Mouse (Mus musculus): ENCODE measurements at regions not wholly inside any gene's neighbourhood (a gene's known extent, or its start where the extent isn't known, plus 50 kb on each side); places are given as distances from the start of the nearest gene placed in this dataset.

DNA sequence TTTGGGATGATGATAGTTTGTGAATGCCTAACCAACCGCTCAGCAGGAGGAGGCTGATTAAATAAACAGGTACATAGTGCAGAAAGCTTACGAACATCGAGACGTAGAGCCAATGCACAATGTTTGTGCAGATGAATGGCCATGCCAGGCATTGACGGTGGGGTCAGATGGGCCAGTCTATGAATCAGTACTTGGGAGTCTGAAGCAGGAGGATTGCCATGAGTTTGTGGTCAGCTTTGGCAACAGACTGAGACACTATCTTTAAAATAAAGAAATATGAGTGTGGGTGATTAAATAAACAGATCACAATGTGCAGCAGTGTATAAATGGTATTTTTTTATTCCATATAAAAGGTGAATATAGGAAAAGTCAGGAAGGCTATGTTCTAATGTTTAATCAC, 90.4 kb upstream of the Zfp366 start:
- Histone ChIP-seq H3K4me1 (replicated peaks) (peaks cover 26% of the 10 kb centered on the region), H3K9ac (no peak overlapping the region), H3K27me3 (no peaks in the 10 kb centered on the region), H3K36me3 (no peaks in the 10 kb centered on the region), H3K4me2 (no peak overlapping the region), H3K4me3 (no peak overlapping the region), H3K9me3 (no peaks in the 10 kb centered on the region), H3K27ac (peak overlapping the region; percentile 77; the same call in 1 of the 2 replicates)
- 72% methylated on average over 5 of the region's 5 CpGs for WGBS
- no peak for ATAC-seq (ENCODE audit: low FRiP score)

DNA sequence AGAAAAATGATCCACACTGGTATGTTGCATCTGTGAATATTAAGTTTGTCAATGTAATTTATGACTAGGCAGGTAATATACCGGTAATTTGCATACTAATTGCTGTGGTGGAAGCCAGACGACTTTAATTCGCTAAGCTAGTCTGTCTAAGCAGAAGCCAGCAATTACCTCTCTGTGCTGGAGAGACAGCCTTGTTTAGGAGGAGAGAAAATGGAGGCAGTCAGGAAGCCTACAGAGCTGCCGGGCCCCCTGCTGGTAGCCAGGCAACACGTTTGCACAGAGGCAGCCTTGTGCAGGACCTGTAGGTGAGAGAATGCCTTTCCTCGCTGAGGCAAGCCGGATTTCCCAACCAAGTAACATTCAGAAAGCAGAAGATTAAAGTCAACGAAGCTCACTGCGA, 91.4 kb upstream of the Zfp366 start:
- H3K9me3 ChIP-seq, result no peaks in the 10 kb centered on the region
- no peak overlapping the region for H3K4me3 ChIP-seq
- H3K27me3 ChIP-seq, result no peaks in the 10 kb centered on the region
- peaks cover 23% of the 10 kb centered on the region for H3K4me1 ChIP-seq (replicated peaks)
- H3K27ac ChIP-seq, result peak overlapping the region; percentile 77
- no peaks in the 10 kb centered on the region for H3K36me3 ChIP-seq
- H3K9ac ChIP-seq, result no peak overlapping the region
- 11% methylated on average over 9 of the region's 9 CpGs for WGBS
- peak overlapping the region; percentile 8; the same call in 1 of the 2 replicates for H3K4me2 ChIP-seq
- ATAC-seq (ENCODE audit: low FRiP score), result peak; percentile 96

DNA sequence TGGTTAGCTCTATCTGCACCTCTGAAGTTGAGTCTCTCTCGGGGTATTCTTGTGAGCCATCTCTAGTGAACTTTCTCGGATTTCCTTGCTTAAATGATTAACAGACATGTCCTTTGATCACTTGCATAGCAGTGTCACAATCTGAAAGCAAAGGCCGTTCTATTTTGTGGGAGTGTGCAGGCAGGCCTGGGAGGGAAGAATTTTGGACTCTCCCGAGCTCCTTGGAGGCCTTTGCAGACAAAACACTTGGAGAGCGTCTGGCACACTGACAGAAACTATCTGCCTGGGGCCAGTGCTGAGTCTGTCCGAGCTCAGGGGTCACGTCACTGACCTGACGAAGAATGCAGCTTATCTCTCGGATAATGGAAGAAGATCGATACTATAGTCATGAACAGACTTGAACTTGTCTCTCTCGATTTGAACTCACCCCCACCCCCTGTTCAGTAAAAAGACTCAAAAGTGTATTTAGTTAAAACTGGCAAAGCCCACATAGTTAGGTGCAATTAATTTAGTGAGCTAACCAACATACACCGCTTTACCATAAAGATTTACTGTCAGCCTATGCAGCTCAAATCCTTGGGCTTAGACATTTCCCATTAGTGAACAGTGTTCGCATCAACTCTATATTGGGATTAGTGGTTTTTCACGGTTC, 92.2 kb upstream of the Zfp366 start:
- WGBS, result 33% methylated on average over 14 of the region's 14 CpGs
- Histone ChIP-seq H3K27ac (0 out of 2 replicates have a peak overlapping the region, but pooled peaks have one; percentile 19), H3K36me3 (no peaks in the 10 kb centered on the region), H3K4me2 (no peak overlapping the region), H3K9ac (no peak overlapping the region), H3K4me1 (replicated peaks) (peaks cover 23% of the 10 kb centered on the region), H3K27me3 (no peaks in the 10 kb centered on the region), H3K4me3 (no peak overlapping the region), H3K9me3 (no peaks in the 10 kb centered on the region)
- ATAC-seq (ENCODE audit: low FRiP score), result no peak

DNA sequence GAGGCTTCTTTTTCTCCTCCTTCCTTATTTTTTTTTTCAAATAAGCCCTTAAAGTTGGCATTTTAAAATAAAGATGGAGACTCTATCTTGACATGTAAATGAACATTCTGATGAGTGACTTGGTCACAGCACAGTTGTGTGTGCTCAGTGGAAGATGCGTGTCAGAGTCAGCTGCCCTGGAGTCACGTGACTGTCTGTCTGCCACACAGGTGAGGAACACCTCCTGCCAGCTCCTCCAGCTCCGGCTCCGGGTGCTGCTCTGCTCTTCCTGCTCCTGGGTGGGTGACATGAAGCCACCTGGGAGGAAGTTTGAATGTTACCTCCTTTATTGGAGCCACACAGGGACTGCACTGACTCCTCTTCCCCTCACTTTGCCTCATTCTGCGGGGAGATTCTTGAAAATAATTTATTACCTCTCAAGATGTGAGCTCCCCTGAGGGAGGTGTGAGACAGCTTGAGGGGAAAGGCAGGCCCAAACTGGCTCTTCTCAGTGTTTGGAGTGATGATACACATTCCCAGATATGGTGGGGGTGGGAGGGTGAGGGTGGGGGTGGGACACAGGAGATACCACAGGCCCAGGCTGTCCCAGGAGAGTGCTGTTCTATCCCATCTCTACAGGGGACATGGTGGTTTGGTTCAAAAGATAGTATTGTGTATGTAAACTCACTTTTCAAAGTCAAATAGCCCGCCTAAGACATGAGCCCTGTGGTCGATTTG, 92.9 kb upstream of the Zfp366 start:
- H3K4me2 ChIP-seq, result no peak overlapping the region
- H3K27me3 ChIP-seq, result no peaks in the 10 kb centered on the region
- peaks cover 23% of the 10 kb centered on the region for H3K4me1 ChIP-seq (replicated peaks)
- H3K4me3 ChIP-seq, result no peak overlapping the region
- H3K36me3 ChIP-seq, result no peaks in the 10 kb centered on the region
- no peak overlapping the region for H3K9ac ChIP-seq
- ATAC-seq (ENCODE audit: low FRiP score), result no peak
- H3K27ac ChIP-seq, result 0 out of 2 replicates have a peak overlapping the region, but pooled peaks have one; percentile 19
- WGBS, result 67% methylated on average over 7 of the region's 7 CpGs
- no peaks in the 10 kb centered on the region for H3K9me3 ChIP-seq

DNA sequence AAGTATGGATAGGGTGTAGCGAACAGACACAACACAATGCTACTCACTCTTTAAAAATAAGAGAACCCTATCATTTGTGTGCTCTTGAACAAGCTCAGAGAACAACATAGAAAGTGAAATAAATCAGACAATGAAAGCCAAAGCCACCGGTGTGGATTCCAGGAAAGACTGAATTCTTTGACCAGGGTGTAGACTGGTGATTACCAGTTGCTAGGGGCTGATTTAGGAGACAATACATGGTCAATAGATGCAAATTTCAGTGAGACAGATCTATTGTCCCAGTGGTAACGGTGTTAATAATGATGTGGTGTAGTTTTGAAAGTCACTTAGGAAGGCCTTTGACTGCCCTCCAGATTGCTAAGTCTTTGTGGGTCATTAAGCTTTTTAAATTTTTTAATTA, 94.3 kb upstream of the Zfp366 start:
- H3K27ac ChIP-seq, result no peak overlapping the region
- WGBS, result 42% methylated on average over 3 of the region's 3 CpGs
- H3K36me3 ChIP-seq, result no peaks in the 10 kb centered on the region
- no peak overlapping the region for H3K4me2 ChIP-seq
- H3K27me3 ChIP-seq, result no peaks in the 10 kb centered on the region
- no peak overlapping the region for H3K4me3 ChIP-seq
- ATAC-seq (ENCODE audit: low FRiP score), result no peak
- H3K4me1 ChIP-seq (replicated peaks), result peaks cover 23% of the 10 kb centered on the region
- H3K9ac ChIP-seq, result no peak overlapping the region
- no peaks in the 10 kb centered on the region for H3K9me3 ChIP-seq

GRCm38 (mm10) chr13:99088285-99088684, 96.3 kb upstream of the Zfp366 start:
- Histone ChIP-seq H3K4me1 (replicated peaks) (peaks cover 14% of the 10 kb centered on the region), H3K36me3 (no peaks in the 10 kb centered on the region), H3K9me3 (no peaks in the 10 kb centered on the region), H3K4me3 (no peak overlapping the region), H3K27ac (no peak overlapping the region), H3K9ac (no peak overlapping the region), H3K27me3 (no peaks in the 10 kb centered on the region), H3K4me2 (no peak overlapping the region)
- ATAC-seq (ENCODE audit: low FRiP score), result no peak
- 88% methylated on average over 4 of the region's 4 CpGs for WGBS

DNA sequence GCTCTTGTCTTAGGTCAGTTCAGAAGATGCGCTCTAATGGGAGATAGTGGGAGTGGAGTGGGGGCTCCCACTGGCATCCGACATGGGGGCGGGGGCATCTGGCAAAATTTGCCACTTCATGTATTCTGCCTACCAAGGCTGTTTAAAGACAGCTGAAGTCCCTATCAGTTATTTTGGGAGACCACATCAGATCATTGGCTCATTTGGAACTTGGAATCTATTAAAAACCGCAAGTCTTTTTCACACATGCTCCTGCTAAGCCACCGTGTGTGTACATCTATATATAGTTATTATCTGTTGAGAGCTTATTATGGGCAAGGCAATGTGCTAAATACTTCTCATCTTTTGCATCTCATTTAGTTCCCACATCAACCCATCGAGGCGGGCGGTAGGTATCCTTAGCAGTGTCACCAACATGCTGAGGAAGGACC, 95.0 kb upstream of the 1700024P04Rik start:
- Histone ChIP-seq H3K4me2 (no peak overlapping the region), H3K27ac (no peak overlapping the region), H3K4me1 (replicated peaks) (0 out of 2 replicates have a peak, but pooled peaks cover 4% of the 10 kb centered on the region), H3K9ac (no peak overlapping the region), H3K4me3 (no peak overlapping the region), H3K36me3 (no peaks in the 10 kb centered on the region), H3K9me3 (no peaks in the 10 kb centered on the region), H3K27me3 (no peaks in the 10 kb centered on the region)
- ATAC-seq (ENCODE audit: low FRiP score), result no peak
- 95% methylated on average over 8 of the region's 8 CpGs for WGBS

GRCm38 (mm10) chr13:99078643-99079042, 94.3 kb upstream of the 1700024P04Rik start:
- Histone ChIP-seq H3K4me1 (replicated peaks) (0 out of 2 replicates have a peak, but pooled peaks cover 4% of the 10 kb centered on the region), H3K4me2 (no peak overlapping the region), H3K27me3 (no peaks in the 10 kb centered on the region), H3K4me3 (no peak overlapping the region), H3K9me3 (no peaks in the 10 kb centered on the region), H3K36me3 (no peaks in the 10 kb centered on the region), H3K27ac (no peak overlapping the region), H3K9ac (no peak overlapping the region)
- WGBS, result 88% methylated on average over 10 of the region's 10 CpGs
- ATAC-seq (ENCODE audit: low FRiP score), result no peak

GRCm38 (mm10) chr13:99077039-99077749, 92.8 kb upstream of the 1700024P04Rik start:
- ATAC-seq (ENCODE audit: low FRiP score), result no peak
- H3K4me1 ChIP-seq (replicated peaks), result peaks cover 15% of the 10 kb centered on the region
- H3K27ac ChIP-seq, result no peak overlapping the region
- H3K9me3 ChIP-seq, result no peaks in the 10 kb centered on the region
- no peaks in the 10 kb centered on the region for H3K36me3 ChIP-seq
- H3K9ac ChIP-seq, result no peak overlapping the region
- WGBS, result 68% methylated on average over 6 of the region's 6 CpGs
- no peak overlapping the region for H3K4me3 ChIP-seq
- H3K27me3 ChIP-seq, result no peaks in the 10 kb centered on the region
- no peak overlapping the region for H3K4me2 ChIP-seq

DNA sequence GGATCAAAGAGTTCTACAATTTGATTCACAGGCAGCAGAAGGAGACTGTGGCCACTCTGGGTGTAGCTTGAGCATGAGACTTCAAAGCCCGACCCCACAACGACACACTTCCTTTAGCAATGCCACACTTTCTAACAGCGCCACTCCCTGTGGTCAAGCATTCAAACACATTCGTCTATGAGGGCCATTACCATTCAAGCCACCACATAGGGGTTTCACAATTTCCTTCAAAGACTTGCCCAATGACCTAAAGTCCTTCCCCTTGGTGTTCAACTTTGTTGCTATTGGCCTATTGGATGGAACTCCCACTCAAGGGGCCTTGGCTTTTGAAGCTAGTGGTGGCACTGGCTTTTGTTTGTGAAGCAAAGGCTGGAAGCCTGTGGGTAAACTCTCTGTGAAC, 91.1 kb upstream of the 1700024P04Rik start:
- no peak overlapping the region for H3K4me2 ChIP-seq
- H3K9ac ChIP-seq, result no peak overlapping the region
- H3K36me3 ChIP-seq, result no peaks in the 10 kb centered on the region
- peaks cover 24% of the 10 kb centered on the region for H3K4me1 ChIP-seq (replicated peaks)
- no peaks in the 10 kb centered on the region for H3K27me3 ChIP-seq
- no peaks in the 10 kb centered on the region for H3K9me3 ChIP-seq
- 87% methylated on average over 4 of the region's 4 CpGs for WGBS
- ATAC-seq (ENCODE audit: low FRiP score), result no peak
- H3K27ac ChIP-seq, result no peak overlapping the region
- H3K4me3 ChIP-seq, result no peak overlapping the region

- H3K9ac ChIP-seq, result no peak overlapping the region
- WGBS, result 78% methylated on average over 8 of the region's 8 CpGs
- H3K9me3 ChIP-seq, result no peaks in the 10 kb centered on the region
- peak overlapping the region; percentile 18; the same call in 1 of the 2 replicates for H3K27ac ChIP-seq
- no peaks in the 10 kb centered on the region for H3K36me3 ChIP-seq
- no peak overlapping the region for H3K4me2 ChIP-seq
- H3K27me3 ChIP-seq, result no peaks in the 10 kb centered on the region
- peaks cover 28% of the 10 kb centered on the region for H3K4me1 ChIP-seq (replicated peaks)
- no peak for ATAC-seq (ENCODE audit: low FRiP score)
- no peak overlapping the region for H3K4me3 ChIP-seq
Measured at GRCm38 (mm10) chr13:99071821-99072414, 87.6 kb upstream of the 1700024P04Rik start.

- no peak for ATAC-seq (ENCODE audit: low FRiP score)
- Histone ChIP-seq H3K9ac (no peak overlapping the region), H3K4me3 (no peak overlapping the region), H3K36me3 (no peaks in the 10 kb centered on the region), H3K27me3 (no peaks in the 10 kb centered on the region), H3K9me3 (no peaks in the 10 kb centered on the region), H3K27ac (peak overlapping the region; percentile 18; the same call in 1 of the 2 replicates), H3K4me2 (no peak overlapping the region), H3K4me1 (replicated peaks) (peaks cover 25% of the 10 kb centered on the region)
- WGBS, result 28% methylated on average over 6 of the region's 6 CpGs
Measured at GRCm38 (mm10) chr13:99071413-99071812, 87.0 kb upstream of the 1700024P04Rik start.
